Mouse (Mus musculus) heart, postnatal 36 days (tissue): ENCODE measurements around the gene Optc. TPM values are rescaled to one million over a fixed set of nuclear protein-coding genes. Genes with fewer than 3 reads are reported as not detected.
A peak's percentile ranks its signal among the peaks of the same experiment; 100 is the strongest.

Experiments used
- DNase-seq, 2 experiments: peaks; one replicate each; pipeline ENCODE4 v3.0.0; 2021 to 2022
- intact Hi-C: fragments of 180-260 bp; cut with DNase I; formaldehyde crosslinking; loops from one replicate; pipeline ENCODE4 v1.15.1; 2025
- total RNA-seq, 2 experiments: library from RNA; stranded (reverse); gene quantifications; 2 replicates each; pipeline ENCODE4 v1.2.3; 2021

The Optc gene
- total RNA-seq, 2 experiments from 2014 or later, result 0.42 to 0.65 TPM

GRCm38 (mm10) chr1:133854421-133855273 lies 53.2 kb downstream of the Optc start:
- peak; percentile 28 to 34 for DNase-seq
- intact Hi-C loops, result loop anchor here (2.0 kb wide), 2 partner anchors 36 to 54 kb away; partner anchors contain the start of gene Atp2b4

Other genes with a start within 250 kb of the Optc start
- 1 to 10 TPM; 2.8 to 5.0 TPM for gene Zbed6, start 247.1 kb downstream of the Optc start, total RNA-seq
- gene Gm38394, start 246.7 kb downstream of the Optc start, total RNA-seq, result 10 to 100 TPM; 17.8 to 18.4 TPM
- under 1 TPM; 0.22 to 0.33 TPM for gene Lax1, start 217.9 kb downstream of the Optc start, total RNA-seq
- gene Atp2b4, start 107.0 kb downstream of the Optc start, total RNA-seq, result 10 to 100 TPM; 19.5 to 23.7 TPM
- gene Prelp, start 13.4 kb upstream of the Optc start, total RNA-seq, result 10 to 100 TPM; 30.9 to 32.5 TPM
- 10 to 100 TPM in 1 of 2 experiments, 1 to 10 TPM in 1; 8.6 to 13.2 TPM for gene Fmod, start 129.3 kb upstream of the Optc start, total RNA-seq
- gene Btg2, start 171.1 kb upstream of the Optc start, total RNA-seq, result 10 to 100 TPM; 26.6 to 61.0 TPM
- not detected for gene Chit1, start 203.2 kb upstream of the Optc start, total RNA-seq